Mouse (Mus musculus) heart, postnatal 0 days (tissue): ENCODE measurements at regions not wholly inside any gene's neighbourhood (a gene's known extent, or its start where the extent isn't known, plus 50 kb on each side); places are given as distances from the start of the nearest gene placed in this dataset.

Source experiments
- ATAC-seq: fragments of 200-750 bp; cut with Nextera tagmentation; 2 replicates; pipeline ENCODE4 v1.8.0; 2017; ENCODE audit warnings: low read depth, moderate number of reproducible peaks, moderate library complexity; ENCODE audit not compliant: insufficient read depth
- DNase-seq: peaks from one replicate; pipeline ENCODE4 v3.0.0-alpha.2; 2016; ENCODE audit warnings: low spot score
- H3K27ac ChIP-seq: fragments of 300-500 bp; sonication (generic); 2 replicates; pipeline ENCODE4 v1.5.1; 2014; ENCODE audit warnings: low read depth, mild to moderate bottlenecking
- H3K27me3 ChIP-seq: fragments of 300-500 bp; sonication (generic); 2 replicates; pipeline ENCODE4 v1.6.1; 2014; ENCODE audit warnings: low read length, mixed read lengths; ENCODE audit not compliant: control insufficient read depth, insufficient read depth
- H3K36me3 ChIP-seq: fragments of 300-500 bp; sonication (generic); replicated peaks from 2 replicates; pipeline ENCODE4 v1.6.1; 2014; ENCODE audit warnings: low read length, mixed read lengths; ENCODE audit not compliant: control insufficient read depth, insufficient read depth
- H3K4me1 ChIP-seq: fragments of 300-500 bp; sonication (generic); 2 replicates; pipeline ENCODE4 v1.6.1; 2014; ENCODE audit warnings: antibody characterized with exemption; ENCODE audit not compliant: control insufficient read depth, insufficient read depth
- H3K4me2 ChIP-seq: fragments of 300-500 bp; sonication (generic); 2 replicates; pipeline ENCODE4 v1.6.1; 2014; ENCODE audit warnings: low read depth, mild to moderate bottlenecking, low read length, moderate library complexity
- H3K4me3 ChIP-seq: fragments of 300-500 bp; sonication (generic); 2 replicates; pipeline ENCODE4 v1.5.1; 2014; ENCODE audit warnings: low read depth, low read length
- H3K9ac ChIP-seq: fragments of 300-500 bp; sonication (generic); replicated peaks from 2 replicates; pipeline ENCODE4 v1.6.1; 2014; ENCODE audit warnings: low read depth, low read length, mixed read lengths
- H3K9me3 ChIP-seq: fragments of 300-500 bp; sonication (generic); replicated peaks from 2 replicates; pipeline ENCODE4 v1.6.1; 2016; ENCODE audit warnings: low read length; ENCODE audit not compliant: control insufficient read depth
- CTCF ChIP-seq: IDR thresholded peaks from 2 replicates; pipeline ENCODE4 v1.5.1; 2016; ENCODE audit warnings: antibody characterized with exemption, control low read depth, low read depth
- EP300 ChIP-seq: IDR thresholded peaks from 2 replicates; pipeline ENCODE4 v1.6.1; 2016; ENCODE audit warnings: antibody characterized with exemption, low read depth
- WGBS: fragments of 180-500 bp; shearing (Covaris S2); extraction: QIAGEN DNeasy Blood & Tissue Kit; methylation state at CpG from one replicate; pipeline ENCODE4 v1.1.7; 2014; 5-methylcytosine and 5-hydroxymethylcytosine counted together

DNA sequence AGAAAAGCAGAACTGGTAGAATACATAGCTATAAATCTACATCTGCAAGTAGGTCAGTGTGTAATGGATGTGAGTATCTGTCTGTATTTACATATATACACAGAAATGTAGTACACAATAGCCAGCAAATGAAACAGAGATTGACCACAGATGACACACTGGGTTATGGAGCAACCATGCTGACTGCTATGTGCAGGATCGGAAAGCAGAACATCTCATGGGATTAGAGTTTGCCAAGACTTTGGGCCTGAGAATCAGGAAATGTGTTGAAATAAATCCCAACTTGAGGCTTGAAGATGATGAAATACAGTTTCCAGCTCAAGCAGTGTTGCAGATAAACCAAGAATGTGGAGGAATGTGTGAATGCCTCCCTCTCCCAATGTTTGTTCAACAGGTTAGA lies 116.1 kb upstream of the Spef2 start:
- DNase-seq (peak; percentile 23), ATAC-seq (no peak)
- H3K4me3 ChIP-seq: no peak overlapping the region
- TF ChIP-seq CTCF (no peak), EP300 (no peak)
- no peak overlapping the region for H3K4me2 ChIP-seq
- H3K36me3 ChIP-seq: no peaks in the 10 kb centered on the region
- H3K4me1 ChIP-seq: no peaks in the 10 kb centered on the region
- WGBS: 52% methylated on average over 1 of the region's 1 CpGs
- no peaks in the 10 kb centered on the region for H3K27me3 ChIP-seq
- H3K27ac ChIP-seq: no peak overlapping the region
- no peaks in the 10 kb centered on the region for H3K9me3 ChIP-seq
- H3K9ac ChIP-seq: no peak overlapping the region

DNA sequence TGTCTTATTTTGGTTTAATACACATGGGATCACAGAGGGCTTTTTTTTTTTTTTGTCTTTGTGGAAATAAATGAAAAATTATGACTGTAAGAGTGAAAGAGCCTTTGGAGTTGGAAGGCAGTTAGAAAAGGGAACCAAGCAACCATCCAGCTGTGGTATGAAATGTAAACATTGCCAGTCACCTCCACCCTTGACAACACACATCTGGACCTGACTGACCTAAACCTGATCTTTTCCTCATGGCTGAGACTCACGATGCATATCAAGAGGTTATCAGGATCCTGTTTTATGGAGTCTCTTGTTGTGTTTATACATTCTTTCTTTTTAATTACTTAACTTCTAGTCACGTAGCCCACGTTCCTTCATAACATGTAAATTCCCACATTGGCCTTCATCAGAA lies 113.2 kb upstream of the Spef2 start:
- no peak for ATAC-seq
- no peak for DNase-seq
- Histone ChIP-seq H3K9ac (no peak overlapping the region), H3K4me2 (no peak overlapping the region), H3K36me3 (no peaks in the 10 kb centered on the region), H3K4me3 (no peak overlapping the region), H3K27me3 (no peaks in the 10 kb centered on the region), H3K27ac (no peak overlapping the region), H3K4me1 (no peaks in the 10 kb centered on the region), H3K9me3 (no peaks in the 10 kb centered on the region)
- no peak for TF ChIP-seq CTCF
- TF ChIP-seq EP300: no peak
- 74% methylated on average over 3 of the region's 3 CpGs for WGBS

DNA sequence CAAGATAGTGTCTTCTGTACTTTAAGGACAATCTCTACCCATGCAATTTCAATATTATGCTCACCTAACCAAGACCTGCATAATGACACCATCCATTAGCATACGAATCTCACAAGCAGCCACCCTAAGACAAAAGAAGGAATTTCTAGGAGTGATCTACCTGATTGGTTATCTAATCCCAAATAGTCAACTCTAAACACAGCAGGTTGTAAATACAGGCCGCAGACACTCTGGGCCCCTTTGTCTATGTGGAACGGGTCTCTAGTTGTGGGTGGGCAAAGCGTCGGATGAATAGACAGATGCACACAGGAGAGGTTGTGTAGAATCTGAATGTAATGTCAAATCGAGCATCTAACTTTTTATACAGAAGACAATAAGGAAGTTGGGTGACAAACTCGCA lies 91.0 kb upstream of the Spef2 start:
- WGBS: 80% methylated on average over 7 of the region's 7 CpGs

DNA sequence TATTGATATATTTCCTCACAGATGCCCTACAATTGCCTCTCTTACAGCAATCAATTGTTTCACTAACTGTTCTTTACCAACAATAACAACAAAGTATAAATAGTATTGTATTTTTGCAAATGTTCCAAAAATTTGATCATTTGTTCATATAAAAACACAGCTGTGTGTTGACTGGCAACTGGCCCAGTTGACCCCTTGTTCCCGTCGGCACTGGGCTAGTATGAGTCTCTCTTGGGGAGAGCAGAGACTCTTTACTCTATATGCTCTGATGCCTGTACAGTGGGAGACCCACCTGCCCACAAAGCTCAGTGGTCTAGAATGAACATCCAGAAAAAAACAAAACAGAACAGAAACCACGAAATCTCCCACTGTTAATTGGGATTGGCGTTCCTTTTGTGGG lies 86.4 kb upstream of the Spef2 start:
- Histone ChIP-seq H3K27me3 (no peaks in the 10 kb centered on the region), H3K9ac (no peak overlapping the region), H3K4me2 (no peak overlapping the region), H3K4me1 (no peaks in the 10 kb centered on the region), H3K9me3 (no peaks in the 10 kb centered on the region), H3K4me3 (no peak overlapping the region), H3K27ac (no peak overlapping the region), H3K36me3 (no peaks in the 10 kb centered on the region)
- ATAC-seq (no peak), DNase-seq (no peak)
- TF ChIP-seq CTCF (no peak), EP300 (no peak)
- WGBS: 61% methylated on average over 4 of the region's 4 CpGs

More for the DNA sequence above, 91.0 kb upstream of the Spef2 start:
- Histone ChIP-seq H3K4me1 (no peaks in the 10 kb centered on the region), H3K36me3 (no peaks in the 10 kb centered on the region), H3K9ac (no peak overlapping the region), H3K27me3 (no peaks in the 10 kb centered on the region), H3K4me3 (no peak overlapping the region), H3K27ac (no peak overlapping the region), H3K4me2 (no peak overlapping the region), H3K9me3 (no peaks in the 10 kb centered on the region)
- ATAC-seq: no peak
- no peak for TF ChIP-seq EP300
- TF ChIP-seq CTCF: no peak
- no peak for DNase-seq

DNA sequence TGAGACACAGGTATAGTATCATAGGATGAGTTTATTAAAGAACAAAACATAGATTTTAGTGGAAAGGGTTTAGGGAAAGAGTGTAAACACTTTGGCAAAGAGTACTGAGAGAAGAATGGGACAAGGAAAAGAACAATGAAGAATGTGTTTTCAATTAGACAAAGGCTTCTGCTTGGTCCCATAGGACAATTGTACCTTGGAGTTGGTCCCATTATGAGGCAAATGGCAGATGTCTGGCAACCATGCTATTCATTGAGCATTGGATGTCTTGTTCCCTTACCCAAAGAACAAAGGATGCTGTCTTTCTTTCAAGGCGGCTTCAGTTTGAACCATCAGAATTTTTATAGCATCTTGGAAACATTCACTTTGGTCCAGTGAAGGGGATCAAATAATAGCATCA lies 55.8 kb upstream of the Spef2 start:
- Histone ChIP-seq H3K4me3 (no peak overlapping the region), H3K36me3 (no peaks in the 10 kb centered on the region), H3K27me3 (no peaks in the 10 kb centered on the region), H3K4me2 (no peak overlapping the region), H3K27ac (no peak overlapping the region), H3K9me3 (no peaks in the 10 kb centered on the region), H3K9ac (no peak overlapping the region), H3K4me1 (no peaks in the 10 kb centered on the region)
- TF ChIP-seq EP300 (no peak), CTCF (no peak)
- ATAC-seq (no peak), DNase-seq (no peak)
- 73% methylated on average over 1 of the region's 1 CpGs for WGBS
